Mouse (Mus musculus): ENCODE measurements around the gene Lrrc45.

Lrrc45 gene

GRCm38 (mm10) chr11:120703696-120704454 lies 9.8 kb upstream of the Lrrc45 start:
- in situ Hi-C loops (cut with MboI, MseI) = no loop called here

GRCm38 (mm10) chr11:120704486-120705325 lies 9.0 kb upstream of the Lrrc45 start:
- in situ Hi-C loops (cut with MboI, MseI) = no loop called here

GRCm38 (mm10) chr11:120706120-120706519 lies 7.6 kb upstream of the Lrrc45 start:
- in situ Hi-C loops (cut with MboI, MseI) = no loop called here

- in situ Hi-C loops (cut with MboI, MseI) = no loop called here
These were observed 6.5 kb upstream of the Lrrc45 start for GRCm38 (mm10) chr11:120707225-120707624.

GRCm38 (mm10) chr11:120707969-120708368 lies 5.8 kb upstream of the Lrrc45 start:
- in situ Hi-C loops (cut with MboI, MseI) = no loop called here

- in situ Hi-C loops (cut with MboI, MseI) = no loop called here
These were observed 4.2 kb upstream of the Lrrc45 start for GRCm38 (mm10) chr11:120709551-120709950.

- in situ Hi-C loops (cut with MboI, MseI) = no loop called here
These were observed 3.1 kb upstream of the Lrrc45 start for GRCm38 (mm10) chr11:120710672-120711071.

- in situ Hi-C loops (cut with MboI, MseI) = no loop called here
These were observed 1.6 kb upstream of the Lrrc45 start for GRCm38 (mm10) chr11:120711980-120712604.

GRCm38 (mm10) chr11:120712771-120713568 lies 755 bp upstream of the Lrrc45 start:
- in situ Hi-C loops (cut with MboI, MseI) = no loop called here

- in situ Hi-C loops (cut with MboI, MseI) = no loop called here
These were observed 821 bp downstream of the Lrrc45 start for GRCm38 (mm10) chr11:120714546-120714945.

- in situ Hi-C loops (cut with MboI, MseI) = no loop called here
These were observed 1.4 kb downstream of the Lrrc45 start for GRCm38 (mm10) chr11:120715131-120715530.

- in situ Hi-C loops (cut with MboI, MseI) = no loop called here
These were observed 5.5 kb downstream of the Lrrc45 start for GRCm38 (mm10) chr11:120719242-120719641.

GRCm38 (mm10) chr11:120719841-120720376 lies 6.2 kb downstream of the Lrrc45 start:
- in situ Hi-C loops (cut with MboI, MseI) = no loop called here

GRCm38 (mm10) chr11:120720450-120720849 lies 6.7 kb downstream of the Lrrc45 start:
- in situ Hi-C loops (cut with MboI, MseI) = no loop called here

- in situ Hi-C loops (cut with MboI, MseI) = no loop called here
These were observed 7.7 kb downstream of the Lrrc45 start, which contains the start of gene Rac3 for GRCm38 (mm10) chr11:120721124-120722066. TSS of gene Rac3 (plus strand) at chr11:120721470.

- in situ Hi-C loops (cut with MboI, MseI) = no loop called here
These were observed 8.4 kb downstream of the Lrrc45 start for GRCm38 (mm10) chr11:120722067-120722630.

- in situ Hi-C loops (cut with MboI, MseI) = no loop called here
These were observed 9.1 kb downstream of the Lrrc45 start for GRCm38 (mm10) chr11:120722761-120723382.

- in situ Hi-C loops (cut with MboI, MseI) = no loop called here
These were observed 9.8 kb downstream of the Lrrc45 start for GRCm38 (mm10) chr11:120723509-120723908.

Data from T-helper 1 cell (primary cell).